Mouse (Mus musculus) cerebellum, adult 9-11 months (tissue): ENCODE measurements around the gene Rnf11.
A peak's percentile ranks its signal among the peaks of the same experiment; 100 is the strongest.

Source experiments
- DNase-seq: peaks from one replicate; pipeline ENCODE4 v3.0.0; 2022

The Rnf11 gene

GRCm38 (mm10) chr4:109484621-109485020 is at the start of gene Rnf11:
TSS of gene Rnf11 (minus strand) at chr4:109484728.
- no peak for DNase-seq

GRCm38 (mm10) chr4:109531111-109531510 is 46.6 kb upstream of the Rnf11 start, which contains the start of gene 4930522H14Rik:
TSS of gene 4930522H14Rik (minus strand) at chr4:109531297.
- no peak for DNase-seq

GRCm38 (mm10) chr4:109530245-109530816 is 45.8 kb upstream of the Rnf11 start:
- no peak for DNase-seq

- DNase-seq, result peak; percentile 42
Measured at GRCm38 (mm10) chr4:109504885-109505284, 20.4 kb upstream of the Rnf11 start.

- no peak for DNase-seq
Measured at GRCm38 (mm10) chr4:109498476-109498875, 13.9 kb upstream of the Rnf11 start.

GRCm38 (mm10) chr4:109493581-109493980 is 9.1 kb upstream of the Rnf11 start:
- DNase-seq, result no peak

GRCm38 (mm10) chr4:109488812-109489211 is 4.3 kb upstream of the Rnf11 start:
- DNase-seq, result no peak

GRCm38 (mm10) chr4:109482701-109483100 is 1.8 kb downstream of the Rnf11 start:
- no peak for DNase-seq

GRCm38 (mm10) chr4:109481424-109481823 is 3.1 kb downstream of the Rnf11 start:
- no peak for DNase-seq

- peak; percentile 23 for DNase-seq
Measured at GRCm38 (mm10) chr4:109477454-109477853, 7.1 kb downstream of the Rnf11 start.

- DNase-seq, result peak; percentile 92
Measured at GRCm38 (mm10) chr4:109476554-109477014, 7.9 kb downstream of the Rnf11 start.

- peak; percentile 66 for DNase-seq
Measured at GRCm38 (mm10) chr4:109475577-109476553, 8.7 kb downstream of the Rnf11 start.

GRCm38 (mm10) chr4:109475078-109475477 is 9.4 kb downstream of the Rnf11 start:
- DNase-seq, result peak; percentile 11

GRCm38 (mm10) chr4:109472566-109472965 is 12.0 kb downstream of the Rnf11 start:
- DNase-seq, result no peak

GRCm38 (mm10) chr4:109471606-109472005 is 12.9 kb downstream of the Rnf11 start:
- no peak for DNase-seq

GRCm38 (mm10) chr4:109467687-109468086 is 16.8 kb downstream of the Rnf11 start:
- no peak for DNase-seq

GRCm38 (mm10) chr4:109463892-109464291 is 20.6 kb downstream of the Rnf11 start:
- no peak for DNase-seq

GRCm38 (mm10) chr4:109460421-109461179 is 23.9 kb downstream of the Rnf11 start:
- DNase-seq, result no peak

- DNase-seq, result no peak
Measured at GRCm38 (mm10) chr4:109456821-109457220, 27.7 kb downstream of the Rnf11 start.

GRCm38 (mm10) chr4:109448531-109448930 is 36.0 kb downstream of the Rnf11 start:
- DNase-seq, result no peak

- DNase-seq, result no peak
Measured at GRCm38 (mm10) chr4:109445956-109446355, 38.6 kb downstream of the Rnf11 start.

GRCm38 (mm10) chr4:109445397-109445796 is 39.1 kb downstream of the Rnf11 start:
- no peak for DNase-seq

- no peak for DNase-seq
Measured at GRCm38 (mm10) chr4:109444951-109445350, 39.6 kb downstream of the Rnf11 start.
